Mouse (Mus musculus) forebrain, embryonic 14.5 days (tissue): ENCODE results near the gene Rnf26. TPM values are rescaled to one million over a fixed set of nuclear protein-coding genes. Genes with fewer than 3 reads are reported as not detected.
A peak's percentile ranks its signal among the peaks of the same experiment; 100 is the strongest.

Experiments used
- ATAC-seq: fragments of 200-750 bp; cut with Nextera tagmentation; 2 replicates; pipeline ENCODE4 v1.8.0; 2017; ENCODE audit warnings: mild to moderate bottlenecking, moderate library complexity
- DNase-seq: peaks from one replicate; pipeline ENCODE4 v3.0.0-alpha.2; 2015; ENCODE audit warnings: low spot score
- H3K27ac ChIP-seq: fragments of 300-500 bp; sonication (generic); 2 replicates; pipeline ENCODE4 v1.5.1; 2014; ENCODE audit warnings: low read depth, mild to moderate bottlenecking, control low read depth, low read length, moderate library complexity
- H3K27me3 ChIP-seq: fragments of 300-500 bp; sonication (generic); replicated peaks from 2 replicates; pipeline ENCODE4 v1.6.1; 2014; ENCODE audit warnings: low read length, control low read depth, mixed read lengths; ENCODE audit not compliant: control insufficient read depth, insufficient read depth
- H3K36me3 ChIP-seq: fragments of 300-500 bp; sonication (generic); 2 replicates; pipeline ENCODE4 v1.6.1; 2014; ENCODE audit warnings: low read length, control low read depth; ENCODE audit not compliant: control insufficient read depth, insufficient read depth
- H3K4me1 ChIP-seq: fragments of 300-500 bp; sonication (generic); 2 replicates; pipeline ENCODE4 v1.6.1; 2014; ENCODE audit warnings: antibody characterized with exemption, low read length, control low read depth; ENCODE audit not compliant: control insufficient read depth, insufficient read depth
- H3K4me2 ChIP-seq: fragments of 300-500 bp; sonication (generic); 2 replicates; pipeline ENCODE4 v1.6.1; 2014; ENCODE audit warnings: mild to moderate bottlenecking, control low read depth, low read length
- H3K4me3 ChIP-seq: fragments of 300-500 bp; sonication (generic); 2 replicates; pipeline ENCODE4 v1.5.1; 2014; ENCODE audit warnings: low read depth, low read length, control low read depth
- H3K9ac ChIP-seq: fragments of 300-500 bp; sonication (generic); 2 replicates; pipeline ENCODE4 v1.6.1; 2014; ENCODE audit warnings: mild to moderate bottlenecking, low read length, control low read depth, moderate library complexity
- H3K9me3 ChIP-seq: fragments of 300-500 bp; sonication (generic); replicated peaks from 2 replicates; pipeline ENCODE4 v1.6.1; 2016; ENCODE audit warnings: low read length, control low read depth, mixed read lengths; ENCODE audit not compliant: control insufficient read depth
- WGBS: fragments of 180-500 bp; shearing (Covaris S2); extraction: QIAGEN DNeasy Blood & Tissue Kit; methylation state at CpG from one replicate; pipeline ENCODE4 v1.1.7; 2014; 5-methylcytosine and 5-hydroxymethylcytosine counted together
- polyA plus RNA-seq: library from polyadenylated mRNA; unstranded; fragments of >200 nt; fragmentation: Nextera tagmentation; extraction: Ambion mirVana; gene quantifications from 2 replicates; pipeline ENCODE4 v1.2.1, GENCODE M21; 2014

The Rnf26 gene
- polyA plus RNA-seq, 1 experiment from 2014 or later: 31.3 TPM

DNA sequence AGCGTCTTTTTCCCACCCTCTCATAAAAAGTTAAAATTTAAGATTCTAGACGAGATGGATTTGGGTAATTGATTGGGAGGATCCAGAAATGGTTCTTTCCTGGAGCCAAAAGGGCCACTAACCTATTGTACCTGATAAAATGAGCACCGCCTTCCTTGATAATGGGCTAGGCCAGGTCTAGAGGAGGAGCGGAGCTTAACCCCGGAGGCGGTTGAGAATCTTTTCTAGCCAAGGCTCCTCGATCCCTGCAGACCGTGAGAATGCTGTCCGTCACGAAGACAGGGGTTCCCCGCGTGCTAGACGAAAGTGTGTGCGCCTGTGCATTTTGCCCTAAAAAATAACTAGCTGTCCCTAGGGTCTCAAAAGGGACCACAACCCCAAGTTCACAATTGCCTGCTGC is 29.1 kb downstream of the Rnf26 start:
- Histone ChIP-seq H3K4me1 (peaks cover 21% of the 10 kb centered on the region), H3K36me3 (no peaks in the 10 kb centered on the region), H3K9ac (peak overlapping the region; percentile 74), H3K9me3 (no peaks in the 10 kb centered on the region), H3K4me2 (peak overlapping the region; percentile 97), H3K4me3 (peak overlapping the region; percentile 53), H3K27ac (no peak overlapping the region), H3K27me3 (peaks cover 11% of the 10 kb centered on the region; the same call in 1 of the 2 replicates)
- DNase-seq (no peak), ATAC-seq (0 out of 2 replicates have a peak, but pooled peaks have one; percentile 21)
- 3% methylated on average over 14 of the region's 14 CpGs for WGBS

DNA sequence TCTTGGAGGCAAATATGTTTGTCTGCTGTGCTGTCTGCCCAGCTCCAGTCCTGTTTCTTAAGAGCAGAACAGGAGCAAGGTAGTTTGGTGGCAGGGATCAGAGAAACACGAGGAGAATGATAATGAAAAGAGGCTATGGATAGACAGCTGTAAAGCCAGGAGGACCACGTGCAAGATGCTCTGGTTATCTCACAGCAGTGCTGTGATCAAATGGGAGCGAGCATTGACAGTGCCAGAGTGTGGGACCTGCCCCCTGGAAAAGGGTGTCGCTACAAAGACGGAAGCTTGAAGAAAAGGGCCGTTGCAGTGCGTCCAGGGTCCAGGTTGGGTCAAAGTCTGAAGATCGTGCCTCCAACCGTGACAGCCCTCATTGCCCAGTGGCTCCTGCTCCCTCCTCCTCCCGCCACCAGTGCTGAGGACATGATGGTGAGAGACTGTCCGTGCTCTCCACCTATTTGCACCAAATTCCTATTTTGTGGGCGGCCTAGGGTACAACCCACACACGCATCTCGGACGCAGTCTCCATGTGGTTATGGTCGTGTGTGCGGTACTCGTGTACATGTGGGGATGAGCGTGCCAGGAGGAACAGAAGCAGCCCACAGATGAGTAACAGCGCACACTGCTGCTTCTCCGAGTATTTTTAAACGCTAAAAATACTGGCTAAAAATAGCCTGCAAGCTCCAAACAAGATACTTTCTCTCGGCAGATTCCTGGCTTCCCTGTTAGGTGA is 29.8 kb downstream of the Rnf26 start:
- Histone ChIP-seq H3K27me3 (peaks cover 11% of the 10 kb centered on the region; the same call in 1 of the 2 replicates), H3K9ac (0 out of 2 replicates have a peak overlapping the region, but pooled peaks have one; percentile 4), H3K4me1 (peaks cover 26% of the 10 kb centered on the region), H3K4me3 (peak overlapping the region; percentile 53), H3K36me3 (no peaks in the 10 kb centered on the region), H3K9me3 (no peaks in the 10 kb centered on the region), H3K27ac (no peak overlapping the region), H3K4me2 (peak overlapping the region; percentile 97)
- ATAC-seq: no peak
- peak; percentile 44 for DNase-seq
- 16% methylated on average over 23 of the region's 23 CpGs for WGBS

DNA sequence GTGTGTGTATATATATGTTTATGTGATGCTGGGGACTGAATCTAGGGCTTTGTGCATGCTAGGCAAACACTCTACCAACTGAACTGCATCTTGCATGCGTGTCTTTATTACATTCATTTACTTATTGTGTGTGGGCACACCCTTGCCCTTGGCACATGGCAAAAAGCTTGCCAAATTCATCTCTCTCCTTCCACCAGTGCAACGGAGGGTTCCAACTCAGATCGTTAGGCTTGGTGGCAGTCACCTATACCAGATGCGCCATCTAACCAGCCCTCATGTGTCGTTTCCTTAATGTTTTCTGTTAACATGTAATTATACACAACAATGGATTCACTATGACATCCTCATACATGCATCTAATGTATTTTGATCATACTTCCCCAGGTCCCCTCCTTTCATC is 31.1 kb downstream of the Rnf26 start:
- Histone ChIP-seq H3K36me3 (0 out of 2 replicates have a peak, but pooled peaks cover 2% of the 10 kb centered on the region), H3K9ac (no peak overlapping the region), H3K4me1 (peaks cover 27% of the 10 kb centered on the region), H3K27ac (no peak overlapping the region), H3K4me3 (no peak overlapping the region), H3K27me3 (peaks cover 11% of the 10 kb centered on the region; the same call in 1 of the 2 replicates), H3K9me3 (no peaks in the 10 kb centered on the region), H3K4me2 (no peak overlapping the region)
- WGBS: 75% methylated on average over 5 of the region's 5 CpGs
- ATAC-seq (no peak), DNase-seq (no peak)

DNA sequence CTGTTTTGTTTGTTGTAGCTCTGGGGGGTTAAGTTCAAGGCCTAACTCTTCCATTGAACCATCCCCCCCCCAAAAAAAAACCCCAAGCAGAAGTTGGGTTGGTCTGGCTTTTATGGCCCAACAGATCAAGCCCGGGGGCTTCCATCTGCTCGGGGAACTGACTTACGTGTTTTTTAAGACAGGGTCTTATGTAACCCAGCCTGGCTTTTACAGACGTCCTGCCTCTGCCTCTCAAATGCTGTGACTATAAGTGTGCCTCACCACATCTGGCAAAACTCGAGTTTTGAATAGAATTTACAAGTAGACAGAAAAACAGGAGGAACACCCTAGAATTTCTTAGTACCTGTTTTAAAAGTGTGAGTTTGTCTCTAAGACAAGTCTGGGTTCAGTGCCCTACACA is 31.7 kb downstream of the Rnf26 start:
- no peak overlapping the region for H3K9ac ChIP-seq
- no peak overlapping the region for H3K4me2 ChIP-seq
- H3K36me3 ChIP-seq: 0 out of 2 replicates have a peak, but pooled peaks cover 2% of the 10 kb centered on the region
- 49% methylated on average over 5 of the region's 5 CpGs for WGBS
- no peak overlapping the region for H3K4me3 ChIP-seq
- peaks cover 11% of the 10 kb centered on the region; the same call in 1 of the 2 replicates for H3K27me3 ChIP-seq
- H3K4me1 ChIP-seq: peaks cover 27% of the 10 kb centered on the region
- DNase-seq (no peak), ATAC-seq (no peak)
- H3K9me3 ChIP-seq: no peaks in the 10 kb centered on the region
- H3K27ac ChIP-seq: no peak overlapping the region

DNA sequence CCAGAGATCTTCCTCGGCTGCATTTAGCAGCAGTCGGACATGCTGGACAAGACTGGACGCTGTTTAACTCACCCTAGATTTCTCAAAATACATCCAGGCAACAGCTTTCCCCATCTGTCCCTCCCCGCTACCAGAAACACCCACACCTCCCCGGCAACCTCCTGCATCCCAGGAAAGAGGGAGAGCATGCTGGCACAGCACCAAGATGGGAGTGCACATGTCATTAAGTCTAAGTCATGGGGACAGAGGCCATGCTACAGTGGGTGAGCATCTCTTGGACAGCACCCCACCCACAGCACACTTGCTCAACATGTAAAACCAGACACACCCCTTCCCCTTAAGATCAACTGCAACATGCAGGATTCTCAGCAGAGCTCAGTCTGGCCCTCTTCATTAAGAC is 32.4 kb downstream of the Rnf26 start:
- H3K4me3 ChIP-seq: no peak overlapping the region
- H3K4me2 ChIP-seq: no peak overlapping the region
- no peaks in the 10 kb centered on the region for H3K9me3 ChIP-seq
- peaks cover 29% of the 10 kb centered on the region for H3K4me1 ChIP-seq
- H3K9ac ChIP-seq: no peak overlapping the region
- 65% methylated on average over 5 of the region's 5 CpGs for WGBS
- no peak overlapping the region for H3K27ac ChIP-seq
- ATAC-seq: no peak
- H3K27me3 ChIP-seq: peaks cover 11% of the 10 kb centered on the region; the same call in 1 of the 2 replicates
- DNase-seq: no peak
- H3K36me3 ChIP-seq: 0 out of 2 replicates have a peak, but pooled peaks cover 2% of the 10 kb centered on the region

DNA sequence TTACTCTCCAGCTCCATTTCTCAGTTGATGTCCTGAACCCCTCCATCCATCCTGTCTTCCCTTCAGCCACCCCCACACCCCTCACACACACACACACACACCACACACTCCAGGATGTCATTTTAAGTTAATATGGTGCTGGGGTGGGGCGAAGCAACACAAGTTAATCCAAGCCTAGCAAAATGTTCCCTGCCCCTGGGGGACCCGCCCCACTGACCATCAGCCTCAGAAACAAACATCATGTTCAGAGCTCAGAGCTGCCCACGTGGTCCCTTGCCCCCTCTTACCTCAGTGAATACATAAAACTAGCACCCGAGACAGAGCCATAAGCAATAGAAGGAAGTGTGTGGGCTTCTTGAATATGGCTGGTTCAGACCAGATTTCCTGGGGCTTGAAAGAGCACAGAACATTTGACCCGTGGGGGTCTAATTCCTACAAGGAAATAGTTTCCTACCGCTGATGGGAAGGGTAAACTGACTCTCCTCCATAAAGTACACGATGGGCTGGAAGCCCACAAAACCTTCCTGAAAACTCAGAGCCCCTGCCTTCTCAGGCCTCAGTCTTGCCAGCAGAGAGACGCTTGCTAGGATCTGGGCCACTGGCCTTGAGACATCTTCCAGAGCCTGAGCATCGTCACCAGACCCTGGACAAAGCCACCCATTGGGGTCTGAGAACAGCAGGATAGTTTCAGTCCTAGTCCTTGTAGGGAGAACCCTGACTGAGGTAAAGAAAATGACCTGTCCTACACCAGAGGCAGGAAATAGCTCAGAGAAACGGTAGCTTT is 33.1 kb downstream of the Rnf26 start:
- 86% methylated on average over 10 of the region's 10 CpGs for WGBS
- H3K4me2 ChIP-seq: no peak overlapping the region
- DNase-seq: no peak
- no peaks in the 10 kb centered on the region for H3K9me3 ChIP-seq
- H3K27ac ChIP-seq: no peak overlapping the region
- H3K4me3 ChIP-seq: no peak overlapping the region
- H3K9ac ChIP-seq: no peak overlapping the region
- no peak for ATAC-seq
- H3K36me3 ChIP-seq: 0 out of 2 replicates have a peak, but pooled peaks cover 2% of the 10 kb centered on the region
- peaks cover 27% of the 10 kb centered on the region for H3K4me1 ChIP-seq
- H3K27me3 ChIP-seq: 0 out of 2 replicates have a peak, but pooled peaks cover 4% of the 10 kb centered on the region

DNA sequence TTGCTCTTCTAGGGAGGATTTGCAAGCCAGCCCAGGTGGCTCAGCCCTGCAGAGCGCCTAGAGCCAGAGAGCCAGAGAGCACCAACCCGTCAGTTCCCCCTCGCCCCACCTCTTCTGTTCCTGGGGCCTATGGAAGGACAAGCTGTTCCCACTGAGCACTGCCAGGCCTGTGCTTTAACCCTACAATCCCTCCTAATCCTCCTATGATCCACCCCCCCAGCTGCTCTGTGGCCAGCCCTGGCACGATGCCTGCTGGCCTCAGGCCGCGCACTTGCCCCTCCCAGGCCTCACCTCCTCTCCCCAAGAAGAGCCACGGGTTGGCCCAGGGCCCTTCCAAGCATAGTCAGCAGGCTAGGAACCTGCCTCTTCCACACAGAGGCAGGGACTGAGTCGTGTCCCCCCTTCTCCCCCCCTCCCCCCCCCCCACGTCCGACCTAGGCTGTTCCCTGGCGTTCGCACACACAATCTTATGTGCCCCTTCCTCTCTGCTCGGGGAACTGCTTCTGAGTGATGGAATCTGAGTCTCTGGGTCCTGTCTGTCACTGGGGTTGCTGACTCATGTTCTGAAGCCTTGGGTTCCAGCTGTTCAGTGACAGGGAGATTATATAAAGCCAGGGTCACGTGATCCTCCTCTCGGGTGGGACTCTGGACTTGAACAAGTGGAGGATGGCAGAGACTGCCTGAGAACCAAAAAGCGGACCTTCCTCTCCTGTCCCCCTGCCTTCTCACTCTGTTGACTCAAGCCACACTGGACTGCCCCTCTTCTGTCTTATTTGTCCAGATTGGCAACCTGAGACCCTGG is 34.2 kb downstream of the Rnf26 start:
- peak; percentile 80 for DNase-seq

DNA sequence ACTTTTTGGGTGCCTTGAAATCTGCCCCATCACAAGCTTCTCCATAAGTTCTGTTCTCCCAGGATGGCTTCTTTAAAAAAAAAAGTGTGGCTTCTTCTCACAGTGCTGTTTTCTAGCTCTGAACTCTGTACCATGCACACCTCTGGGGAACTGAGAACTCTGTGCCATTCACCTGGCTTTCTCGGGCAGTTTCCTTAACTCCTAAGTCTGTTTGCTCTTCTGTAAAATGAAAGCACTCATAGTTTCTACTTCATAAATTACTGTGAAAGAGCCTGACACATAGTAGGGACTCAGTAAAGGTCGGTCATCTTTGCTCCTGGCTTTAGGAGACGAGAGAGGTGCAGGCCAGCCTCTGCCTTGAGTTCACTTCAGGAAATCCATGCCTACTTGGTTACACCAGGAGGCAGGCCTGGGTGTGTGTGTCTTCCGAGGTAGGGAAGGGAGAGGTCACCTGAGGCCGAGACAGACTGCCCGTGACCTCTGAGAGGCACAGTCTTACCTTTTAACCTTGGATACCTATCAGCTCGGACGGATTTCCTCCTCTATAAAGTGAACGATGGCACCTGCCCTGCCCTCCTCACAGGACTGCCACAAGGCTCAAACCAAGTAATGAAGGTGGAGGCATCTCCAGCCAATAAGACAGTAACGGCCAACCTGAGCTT is 35.0 kb downstream of the Rnf26 start:
- no peak for ATAC-seq
- peaks cover 15% of the 10 kb centered on the region for H3K4me1 ChIP-seq
- no peak overlapping the region for H3K4me3 ChIP-seq
- H3K9ac ChIP-seq: no peak overlapping the region
- H3K36me3 ChIP-seq: 0 out of 2 replicates have a peak, but pooled peaks cover 2% of the 10 kb centered on the region
- no peak overlapping the region for H3K27ac ChIP-seq
- DNase-seq: no peak
- 85% methylated on average over 10 of the region's 10 CpGs for WGBS
- H3K27me3 ChIP-seq: no peaks in the 10 kb centered on the region
- H3K9me3 ChIP-seq: no peaks in the 10 kb centered on the region
- no peak overlapping the region for H3K4me2 ChIP-seq

More for the DNA sequence above, 34.2 kb downstream of the Rnf26 start:
- ATAC-seq: peak; percentile 73
- 16% methylated on average over 14 of the region's 16 CpGs for WGBS
- Histone ChIP-seq H3K27me3 (0 out of 2 replicates have a peak, but pooled peaks cover 3% of the 10 kb centered on the region), H3K27ac (no peak overlapping the region), H3K9me3 (no peaks in the 10 kb centered on the region), H3K4me2 (no peak overlapping the region), H3K4me1 (peaks cover 19% of the 10 kb centered on the region), H3K4me3 (no peak overlapping the region), H3K9ac (no peak overlapping the region), H3K36me3 (0 out of 2 replicates have a peak, but pooled peaks cover 2% of the 10 kb centered on the region)
